Mouse (Mus musculus) olfactory bulb, adult 2 months (tissue): ENCODE results near the gene Zfp335.

ENCODE experiments used
- CTCF ChIP-seq: fragments of 200-500 bp; IDR thresholded peaks from 2 replicates; pipeline ENCODE4 v1.5.1; 2012; ENCODE audit warnings: low read depth, mild to moderate bottlenecking, low read length, moderate library complexity; ENCODE audit not compliant: insufficient read depth
- POLR2A ChIP-seq: fragments of 200-500 bp; IDR thresholded peaks from 2 replicates; pipeline ENCODE4 v1.6.1; 2012; ENCODE audit warnings: mild to moderate bottlenecking, low read depth, low read length, moderate library complexity; ENCODE audit not compliant: insufficient read depth

DNA sequence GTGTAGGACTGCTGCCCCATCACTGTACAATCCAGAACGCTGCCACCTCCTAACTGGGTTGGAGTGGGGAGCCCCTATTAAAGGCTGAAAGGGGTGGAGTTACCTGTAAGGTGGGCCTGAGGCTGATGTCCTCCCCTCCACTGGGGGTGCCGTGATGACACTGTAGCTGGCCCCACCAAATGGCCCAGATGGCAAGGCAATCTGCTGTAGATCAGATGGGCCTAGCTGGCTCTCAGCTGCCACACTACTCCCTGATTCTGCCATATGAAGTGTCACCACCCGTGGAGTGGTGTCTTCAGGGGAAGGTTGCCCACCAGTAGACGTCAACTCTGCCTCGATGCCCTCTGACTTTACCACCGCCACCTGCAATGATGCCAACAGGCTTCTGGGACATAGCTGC, 15.7 kb downstream of the Zfp335 start:
- TF ChIP-seq CTCF = no peak
- no peak for TF ChIP-seq POLR2A
